Mouse (Mus musculus): ENCODE data around the gene Mapk3. TPM values are rescaled to one million over a fixed set of nuclear protein-coding genes. Genes with fewer than 3 reads are reported as not detected.
"Not testable (repeated sequence)": the region's sequence is repeated elsewhere in the genome, so short reads cannot be mapped to it uniquely, and the experiment has no call there.

The Mapk3 gene
- polyA plus RNA-seq, 1 experiment from 2014 or later = 73.2 TPM

DNA sequence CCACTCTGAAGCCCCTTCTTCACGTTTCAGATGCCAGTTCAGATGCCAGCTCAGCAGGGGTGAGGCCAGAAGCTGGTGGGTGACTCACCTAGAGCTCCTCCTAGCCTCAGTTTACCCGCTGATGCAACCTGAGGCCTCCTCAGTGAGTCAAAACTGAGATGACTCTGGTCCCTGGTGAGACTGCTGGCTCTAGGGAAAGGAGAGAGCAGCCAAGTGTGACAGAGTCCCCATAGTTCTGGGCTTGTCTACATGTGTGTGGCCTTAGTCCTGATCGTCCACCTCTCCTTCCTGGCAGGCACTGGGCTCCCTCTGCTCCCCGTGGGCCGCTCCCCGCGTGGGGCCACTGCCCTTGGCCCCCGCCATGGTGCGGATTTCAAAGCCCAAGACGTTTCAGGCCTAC lies 18.1 kb downstream of the Mapk3 start:
- Histone ChIP-seq H3K9ac (peak overlapping the region; percentile 91), H3K4me3 (replicated peaks) (peak overlapping the region; percentile 85), H3K36me3 (peaks cover 25% of the 10 kb centered on the region), H3K4me2 (peak overlapping the region; percentile 98), H3K9me3 (replicated peaks) (no peaks in the 10 kb centered on the region), H3K27ac (peak overlapping the region; percentile 85), H3K27me3 (no peaks in the 10 kb centered on the region), H3K4me1 (peaks cover 51% of the 10 kb centered on the region)
- WGBS = 27% methylated on average over 10 of the region's 10 CpGs
- ATAC-seq (replicated peaks; ENCODE audit: low FRiP score) = peak; percentile 13; the same call in 1 of the 2 replicates

DNA sequence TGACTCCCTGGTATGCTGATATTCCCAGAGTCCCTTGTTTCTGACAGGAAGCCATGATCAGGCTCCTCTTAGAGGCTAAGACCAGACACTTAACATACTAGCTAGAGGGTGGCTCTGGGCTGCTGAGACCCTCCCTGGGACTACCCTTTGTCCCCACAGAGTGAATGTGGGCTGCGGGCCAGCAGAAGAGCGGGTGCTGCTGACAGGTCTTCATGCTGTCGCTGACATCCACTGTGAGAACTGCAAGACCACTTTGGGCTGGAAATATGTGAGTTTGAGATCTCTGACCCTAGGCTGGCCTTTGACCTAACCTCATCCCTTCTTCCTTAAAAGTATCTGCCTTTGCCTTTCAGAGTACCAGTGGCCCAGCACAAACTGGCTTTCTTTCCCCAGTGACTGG lies 18.7 kb downstream of the Mapk3 start:
- Histone ChIP-seq H3K4me3 (replicated peaks) (peak overlapping the region; percentile 85), H3K27me3 (no peaks in the 10 kb centered on the region), H3K4me1 (peaks cover 51% of the 10 kb centered on the region), H3K9ac (peak overlapping the region; percentile 91; the same call in 1 of the 2 replicates), H3K36me3 (peaks cover 20% of the 10 kb centered on the region), H3K4me2 (peak overlapping the region; percentile 98), H3K27ac (peak overlapping the region; percentile 85; the same call in 1 of the 2 replicates), H3K9me3 (replicated peaks) (no peaks in the 10 kb centered on the region)
- ATAC-seq (replicated peaks; ENCODE audit: low FRiP score) = no peak
- 88% methylated on average over 3 of the region's 3 CpGs for WGBS

- 91% methylated on average over 7 of the region's 7 CpGs for WGBS
- H3K27ac ChIP-seq; ATAC-seq (replicated peaks; ENCODE audit: low FRiP score); H3K4me3 ChIP-seq (replicated peaks); H3K9ac ChIP-seq; H3K27me3 ChIP-seq; H3K9me3 ChIP-seq (replicated peaks); H3K4me2 ChIP-seq: not testable (repeated sequence)
- Histone ChIP-seq H3K4me1 (peaks cover 51% of the 10 kb centered on the region), H3K36me3 (peaks cover 22% of the 10 kb centered on the region)
Observed at GRCm38 (mm10) chr7:126779101-126779500, 19.7 kb downstream of the Mapk3 start.

- Histone ChIP-seq H3K4me2 (peak overlapping the region; percentile 92), H3K36me3 (peaks cover 29% of the 10 kb centered on the region), H3K9ac (peak overlapping the region; percentile 42), H3K9me3 (replicated peaks) (no peaks in the 10 kb centered on the region), H3K4me1 (peaks cover 51% of the 10 kb centered on the region), H3K27me3 (no peaks in the 10 kb centered on the region), H3K4me3 (replicated peaks) (peak overlapping the region; percentile 49), H3K27ac (peak overlapping the region; percentile 72)
- under 1% methylated on average over 21 of the region's 21 CpGs for WGBS
- peak; percentile 56 for ATAC-seq (replicated peaks; ENCODE audit: low FRiP score)
Observed at GRCm38 (mm10) chr7:126779983-126780970, 20.9 kb downstream of the Mapk3 start.

- Histone ChIP-seq H3K4me3 (replicated peaks) (peak within 1 kb of the TSS; percentile 49), H3K9me3 (replicated peaks) (no peaks in the 10 kb centered on the region), H3K36me3 (peaks cover 34% of the 10 kb centered on the region), H3K27ac (peak within 1 kb of the TSS; percentile 41), H3K4me1 (peaks cover 44% of the 10 kb centered on the region), H3K27me3 (no peaks in the 10 kb centered on the region), H3K4me2 (peak within 1 kb of the TSS; percentile 92), H3K9ac (peak within 1 kb of the TSS; percentile 42)
- 3% methylated on average over 22 of the region's 22 CpGs for WGBS
- 0 out of 2 replicates have a peak, but pooled peaks have one; percentile 1 for ATAC-seq (replicated peaks; ENCODE audit: low FRiP score)
Observed at GRCm38 (mm10) chr7:126780971-126781635, 21.7 kb downstream of the Mapk3 start, which contains the start of gene Tbx6. Gene Tbx6, plus strand, starts transcription at chr7:126781483.

DNA sequence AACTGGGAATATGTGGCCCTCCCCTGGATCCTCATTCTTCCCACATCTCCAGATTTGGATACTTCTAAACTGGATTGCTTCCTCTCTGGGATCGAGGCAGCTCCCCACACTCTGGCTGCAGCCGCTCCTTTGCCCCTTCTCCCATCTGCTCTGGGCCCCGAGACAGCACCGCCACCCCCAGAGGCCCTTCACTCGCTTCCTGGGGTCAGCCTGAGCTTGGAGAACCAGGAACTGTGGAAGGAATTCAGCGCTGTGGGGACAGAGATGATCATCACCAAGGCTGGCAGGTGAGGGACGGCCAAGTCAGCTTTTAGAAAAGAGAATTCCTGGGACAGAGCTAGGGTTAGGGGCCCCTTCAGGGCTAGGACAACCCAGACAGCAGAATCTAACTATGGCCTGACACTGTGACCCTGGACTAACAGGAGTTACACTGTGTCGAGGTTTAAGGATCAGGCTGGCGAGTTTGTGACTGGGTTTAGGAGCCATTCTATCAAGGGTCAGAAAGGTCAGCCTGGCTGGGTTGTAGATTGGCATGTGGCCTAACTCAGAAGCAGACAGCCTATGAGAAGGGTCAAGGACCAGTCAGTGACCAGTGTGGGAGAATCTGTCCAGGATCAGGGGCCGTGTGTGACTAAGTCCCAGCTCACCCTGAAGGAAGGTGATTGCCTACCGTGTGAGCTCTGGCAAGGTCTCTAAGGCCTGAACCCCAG lies 22.4 kb downstream of the Mapk3 start:
- Histone ChIP-seq H3K9me3 (replicated peaks) (no peaks in the 10 kb centered on the region), H3K4me2 (peak overlapping the region; percentile 92), H3K4me3 (replicated peaks) (peak overlapping the region; percentile 49; the same call in 1 of the 2 replicates), H3K27ac (0 out of 2 replicates have a peak overlapping the region, but pooled peaks have one; percentile 13), H3K4me1 (peaks cover 39% of the 10 kb centered on the region), H3K27me3 (no peaks in the 10 kb centered on the region), H3K36me3 (peaks cover 41% of the 10 kb centered on the region), H3K9ac (0 out of 2 replicates have a peak overlapping the region, but pooled peaks have one; percentile 42)
- 26% methylated on average over 11 of the region's 11 CpGs for WGBS
- ATAC-seq (replicated peaks; ENCODE audit: low FRiP score) = no peak

DNA sequence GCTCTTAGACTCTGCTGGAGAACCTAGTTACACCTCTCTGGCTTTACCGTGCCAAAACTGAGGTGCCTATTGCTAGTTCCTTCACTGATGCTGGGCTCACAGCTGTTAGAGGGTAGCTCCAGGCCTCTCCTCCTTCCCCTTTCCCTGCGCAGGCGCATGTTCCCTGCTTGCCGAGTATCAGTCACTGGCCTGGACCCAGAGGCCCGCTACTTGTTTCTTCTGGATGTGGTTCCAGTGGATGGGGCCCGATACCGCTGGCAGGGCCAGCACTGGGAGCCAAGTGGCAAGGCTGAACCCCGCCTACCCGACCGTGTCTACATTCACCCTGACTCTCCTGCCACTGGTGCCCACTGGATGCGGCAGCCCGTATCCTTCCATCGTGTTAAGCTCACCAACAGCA lies 23.3 kb downstream of the Mapk3 start:
- Histone ChIP-seq H3K27ac (0 out of 2 replicates have a peak overlapping the region, but pooled peaks have one; percentile 28), H3K4me2 (no peak overlapping the region), H3K4me3 (replicated peaks) (no peak overlapping the region), H3K9ac (no peak overlapping the region), H3K36me3 (peaks cover 50% of the 10 kb centered on the region), H3K27me3 (no peaks in the 10 kb centered on the region), H3K9me3 (replicated peaks) (no peaks in the 10 kb centered on the region), H3K4me1 (peaks cover 31% of the 10 kb centered on the region)
- no peak for ATAC-seq (replicated peaks; ENCODE audit: low FRiP score)
- 63% methylated on average over 13 of the region's 13 CpGs for WGBS

- H3K4me3 ChIP-seq (replicated peaks) = no peak overlapping the region
- H3K4me1 ChIP-seq = peaks cover 24% of the 10 kb centered on the region
- H3K27ac ChIP-seq = no peak overlapping the region
- no peaks in the 10 kb centered on the region for H3K9me3 ChIP-seq (replicated peaks)
- H3K9ac ChIP-seq = no peak overlapping the region
- peaks cover 58% of the 10 kb centered on the region for H3K36me3 ChIP-seq
- 54% methylated on average over 7 of the region's 7 CpGs for WGBS
- no peak for ATAC-seq (replicated peaks; ENCODE audit: low FRiP score)
- no peaks in the 10 kb centered on the region for H3K27me3 ChIP-seq
- H3K4me2 ChIP-seq = no peak overlapping the region
Observed at GRCm38 (mm10) chr7:126784469-126784868, 25.1 kb downstream of the Mapk3 start.

DNA sequence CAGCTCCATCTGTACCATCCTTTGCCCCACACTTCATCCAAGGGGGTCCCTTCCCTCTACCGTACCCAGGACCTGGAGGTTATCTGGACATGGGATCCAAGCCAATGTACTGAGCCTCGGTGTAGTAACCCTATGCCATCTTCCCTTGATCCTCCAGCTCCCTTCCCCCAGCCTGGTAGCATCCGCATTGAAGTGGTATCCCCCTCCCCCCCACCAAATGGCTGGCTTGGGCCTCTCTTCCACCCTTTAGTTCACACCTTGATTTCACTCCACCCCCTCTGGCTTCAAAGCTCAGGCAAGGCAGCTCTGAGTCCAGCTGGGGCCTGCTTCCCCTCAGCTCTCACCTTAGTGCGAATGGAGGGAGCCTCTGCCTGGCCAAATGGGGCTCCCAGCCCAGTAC lies 25.7 kb downstream of the Mapk3 start:
- ATAC-seq (replicated peaks; ENCODE audit: low FRiP score) = no peak
- Histone ChIP-seq H3K36me3 (peaks cover 64% of the 10 kb centered on the region), H3K27ac (no peak overlapping the region), H3K4me3 (replicated peaks) (no peak overlapping the region), H3K4me1 (peaks cover 24% of the 10 kb centered on the region), H3K4me2 (no peak overlapping the region), H3K27me3 (no peaks in the 10 kb centered on the region), H3K9me3 (replicated peaks) (no peaks in the 10 kb centered on the region), H3K9ac (no peak overlapping the region)
- WGBS = 47% methylated on average over 4 of the region's 4 CpGs

DNA sequence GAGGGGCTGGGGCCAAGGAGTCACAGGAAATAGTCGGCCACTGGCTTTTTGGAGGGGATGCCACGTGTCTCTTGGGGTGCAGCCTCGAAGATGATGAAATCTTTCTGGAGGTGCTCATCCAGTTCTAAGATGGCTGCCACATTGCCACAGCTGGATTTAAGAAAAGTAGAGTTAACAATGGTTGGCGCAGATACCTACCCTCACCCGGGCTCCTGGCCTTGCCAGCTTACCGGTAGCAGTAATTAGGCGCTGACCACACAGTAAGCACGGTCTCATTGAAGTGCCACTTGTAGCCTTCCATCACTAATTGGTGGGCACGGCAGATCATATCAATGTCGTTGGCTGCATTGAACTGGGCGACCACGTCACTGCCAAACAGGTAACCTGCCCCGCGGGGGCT lies 26.7 kb downstream of the Mapk3 start:
- H3K4me3 ChIP-seq (replicated peaks) = no peak overlapping the region
- no peak for ATAC-seq (replicated peaks; ENCODE audit: low FRiP score)
- H3K27me3 ChIP-seq = no peaks in the 10 kb centered on the region
- H3K36me3 ChIP-seq = peaks cover 66% of the 10 kb centered on the region
- H3K9ac ChIP-seq = no peak overlapping the region
- H3K27ac ChIP-seq = no peak overlapping the region
- WGBS = 84% methylated on average over 14 of the region's 14 CpGs
- H3K4me1 ChIP-seq = peaks cover 24% of the 10 kb centered on the region
- H3K4me2 ChIP-seq = no peak overlapping the region
- no peaks in the 10 kb centered on the region for H3K9me3 ChIP-seq (replicated peaks)

DNA sequence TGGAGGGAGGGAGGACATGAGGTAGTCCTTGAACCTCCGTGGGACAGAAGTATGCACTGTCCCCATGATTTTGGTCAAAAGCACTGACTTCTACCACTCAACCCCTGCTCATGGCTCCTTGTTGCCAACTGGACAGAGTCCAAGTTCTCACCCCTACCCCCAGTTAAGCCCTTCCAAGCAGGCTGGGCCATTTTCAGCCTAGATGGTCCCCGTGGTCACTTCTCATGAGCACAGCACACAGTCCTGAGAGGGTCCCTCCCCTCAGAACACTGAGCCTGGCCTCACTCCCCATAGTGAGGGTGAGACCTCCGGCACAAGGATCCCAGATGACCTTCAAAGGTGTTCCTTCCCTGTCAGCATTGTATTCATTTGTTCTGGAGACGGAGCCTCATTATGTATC lies 29.7 kb downstream of the Mapk3 start:
- WGBS = 80% methylated on average over 4 of the region's 4 CpGs

More for the DNA sequence above, 29.7 kb downstream of the Mapk3 start:
- Histone ChIP-seq H3K27ac (no peak overlapping the region), H3K36me3 (peaks cover 69% of the 10 kb centered on the region), H3K27me3 (no peaks in the 10 kb centered on the region), H3K9me3 (replicated peaks) (no peaks in the 10 kb centered on the region), H3K4me3 (replicated peaks) (no peak overlapping the region), H3K4me2 (no peak overlapping the region), H3K4me1 (peaks cover 32% of the 10 kb centered on the region), H3K9ac (no peak overlapping the region)
- no peak for ATAC-seq (replicated peaks; ENCODE audit: low FRiP score)

Measured in kidney, embryonic 15.5 days (tissue).